8 mouse cellular contexts compared by ENCODE assay signal in the genomic region with DNA sequence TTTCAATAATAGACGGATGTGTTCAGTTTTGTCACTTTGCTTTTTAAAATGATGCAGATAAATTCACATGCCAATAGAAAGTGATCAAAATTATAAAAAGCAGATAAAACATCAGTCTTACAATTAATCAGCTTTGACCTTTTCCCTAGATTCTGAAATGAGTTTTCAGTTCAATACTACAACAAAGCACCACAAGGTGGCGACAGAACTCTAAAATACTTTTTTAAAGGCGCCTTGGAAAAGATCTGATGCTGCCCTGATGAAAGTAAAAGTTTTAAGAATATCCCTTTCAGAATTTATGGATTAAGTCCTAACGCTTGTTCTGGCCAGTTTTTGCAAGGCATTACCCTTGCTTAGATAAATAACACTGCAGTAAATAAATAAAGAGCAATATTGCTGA. TPM values are rescaled to one million over a fixed set of nuclear protein-coding genes. Genes with fewer than 3 reads are reported as not detected.
DNase-seq lines count a peak whose midpoint lies in the region; ATAC-seq and TF ChIP-seq lines count a peak whose summit lies in the region.

No protein-coding gene starts in this region.

- peak; percentile 22; the same call in 1 of the 2 replicates for TF ChIP-seq CTCF in brain, embryonic 14.5 days (IDR thresholded peaks at IDR 0.05; ENCODE audit: borderline replicate concordance, extremely low read depth, insufficient read depth, insufficient read length)
- peak; percentile 81 for TF ChIP-seq CTCF in stomach, postnatal 0 days (IDR thresholded peaks at IDR 0.05; ENCODE audit: low read depth)

- no peaks in the 10 kb centered on the region for H3K4me1 ChIP-seq in hindbrain, embryonic 10.5 days (replicated peaks)
- no peaks in the 10 kb centered on the region for H3K4me1 ChIP-seq in hindbrain, embryonic 16.5 days (ENCODE audit: control insufficient read depth, insufficient read depth, low read depth, low read length)
- H3K4me1 ChIP-seq in stomach, postnatal 0 days (replicated peaks; ENCODE audit: control insufficient read depth, insufficient read depth), result no peaks in the 10 kb centered on the region

- TF ChIP-seq POLR2A in brain, embryonic 14.5 days (IDR thresholded peaks at IDR 0.05; ENCODE audit: borderline replicate concordance, extremely low read depth, insufficient read depth, insufficient read length, poor library complexity, severe bottlenecking), result no peak

- H3K9me3 ChIP-seq in hindbrain, embryonic 10.5 days, result no peaks in the 10 kb centered on the region
- no peaks in the 10 kb centered on the region for H3K9me3 ChIP-seq in hindbrain, embryonic 16.5 days (ENCODE audit: control insufficient read depth, low read length)
- no peaks in the 10 kb centered on the region for H3K9me3 ChIP-seq in stomach, postnatal 0 days (ENCODE audit: control insufficient read depth, low read length)

- no peak for DNase-seq in hindbrain, embryonic 10.5 days (ENCODE audit: low spot score)
- DNase-seq in CD8-positive naive resting alpha-beta T cell, adult 2 months (ENCODE audit: low read depth in 2 of 2, low spot score in 2 of 2), result peak; percentile 36 to 52
- peak; percentile 70 for DNase-seq in brain, embryonic 14.5 days (ENCODE audit: low read depth)
- peak; percentile 48 for DNase-seq in gastrocnemius, postnatal 10 days
- DNase-seq in kidney, postnatal 36 days, result peak; percentile 58 to 81
- peak; percentile 40 for DNase-seq in stomach, postnatal 0 days (ENCODE audit: low spot score)

- 0 out of 2 replicates have a peak overlapping the region, but pooled peaks have one; percentile 10 for H3K4me3 ChIP-seq in hindbrain, embryonic 10.5 days
- H3K4me3 ChIP-seq in hindbrain, embryonic 16.5 days (ENCODE audit: low read length), result no peak overlapping the region
- H3K4me3 ChIP-seq in stomach, postnatal 0 days (ENCODE audit: low read depth, low read length), result no peak overlapping the region

- H3K4me2 ChIP-seq in hindbrain, embryonic 16.5 days (ENCODE audit: low read length), result no peak overlapping the region
- H3K4me2 ChIP-seq in stomach, postnatal 0 days (replicated peaks; ENCODE audit: low read depth), result no peak overlapping the region

- no peak overlapping the region for H3K9ac ChIP-seq in hindbrain, embryonic 16.5 days (ENCODE audit: low read depth, low read length)
- no peak overlapping the region for H3K9ac ChIP-seq in stomach, postnatal 0 days (ENCODE audit: low read length)

- no peaks in the 10 kb centered on the region for H3K36me3 ChIP-seq in hindbrain, embryonic 10.5 days
- no peaks in the 10 kb centered on the region for H3K36me3 ChIP-seq in hindbrain, embryonic 16.5 days (ENCODE audit: control insufficient read depth, insufficient read depth, low read length)
- H3K36me3 ChIP-seq in stomach, postnatal 0 days (ENCODE audit: control insufficient read depth, insufficient read depth, low read length), result no peaks in the 10 kb centered on the region

- TF ChIP-seq EP300 in stomach, postnatal 0 days (optimal IDR thresholded peaks at IDR 0.05), result no peak

- H3K27ac ChIP-seq in hindbrain, embryonic 10.5 days, result no peak overlapping the region; the same call in 1 of the 2 replicates
- H3K27ac ChIP-seq in hindbrain, embryonic 16.5 days (ENCODE audit: low read depth, low read length), result no peak overlapping the region
- H3K27ac ChIP-seq in stomach, postnatal 0 days (replicated peaks), result no peak overlapping the region

- 1% methylated on average over 4 of the region's 4 CpGs for WGBS in hindbrain, embryonic 10.5 days
- WGBS in hindbrain, embryonic 16.5 days, result 2% methylated on average over 4 of the region's 4 CpGs
- 5% methylated on average over 4 of the region's 4 CpGs for WGBS in stomach, postnatal 0 days

- no peaks in the 10 kb centered on the region for H3K27me3 ChIP-seq in hindbrain, embryonic 10.5 days (ENCODE audit: insufficient read depth, poor library complexity, severe bottlenecking)
- no peaks in the 10 kb centered on the region for H3K27me3 ChIP-seq in hindbrain, embryonic 16.5 days (replicated peaks; ENCODE audit: control insufficient read depth, insufficient read depth, low read length)
- no peaks in the 10 kb centered on the region for H3K27me3 ChIP-seq in stomach, postnatal 0 days (ENCODE audit: control insufficient read depth, insufficient read depth, low read length)

- no peak for ATAC-seq in hindbrain, embryonic 16.5 days
- peak; percentile 69 for ATAC-seq in megakaryocyte progenitor cell, adult 5-6 weeks (replicated peaks; ENCODE audit: poor library complexity)
- no peak for ATAC-seq in stomach, postnatal 0 days (ENCODE audit: low FRiP score, low TSS enrichment)

RNA-seq across cellular contexts. Expression of gene Zfp638, which starts 12.9 kb away (rescaled TPM):
- 51.3 and 73.4 TPM in 2 replicates for polyA plus RNA-seq in hindbrain, embryonic 10.5 days (2016; fragmentation: Nextera tagmentation; extraction: Ambion mirVana)
- polyA plus RNA-seq in hindbrain, embryonic 16.5 days (2015; fragmentation: Nextera tagmentation; extraction: Ambion mirVana), result 58.2 and 61.9 TPM in 2 replicates
- 62.6 and 75.9 TPM in 2 replicates for polyA plus RNA-seq in brain, embryonic 14.5 days (2012; rRNA removed)
- 10 to 100 TPM; 40.3 to 62.3 TPM for total RNA-seq in gastrocnemius, postnatal 10 days (2021)
- total RNA-seq in megakaryocyte progenitor cell, adult 5-6 weeks (2015), result 142 and 181 TPM in 2 replicates
- 114 and 156 TPM in 2 replicates for total RNA-seq in megakaryocyte progenitor cell, adult 5-6 weeks (2017)
- polyA plus RNA-seq in stomach, postnatal 0 days (2015; fragmentation: Nextera tagmentation; extraction: Ambion mirVana), result 19.9 and 21.1 TPM in 2 replicates

RNA-seq across cellular contexts. Expression of gene Paip2b, which starts 48.3 kb away (rescaled TPM):
- polyA plus RNA-seq in hindbrain, embryonic 10.5 days (2016; fragmentation: Nextera tagmentation; extraction: Ambion mirVana), result 13.2 and 18.0 TPM in 2 replicates
- 25.2 and 27.3 TPM in 2 replicates for polyA plus RNA-seq in hindbrain, embryonic 16.5 days (2015; fragmentation: Nextera tagmentation; extraction: Ambion mirVana)
- polyA plus RNA-seq in brain, embryonic 14.5 days (2012; rRNA removed), result 49.4 and 50.8 TPM in 2 replicates
- total RNA-seq in gastrocnemius, postnatal 10 days (2021), result 10 to 100 TPM; 30.5 to 36.5 TPM
- total RNA-seq in megakaryocyte progenitor cell, adult 5-6 weeks (2015), result 5.8 and 8.7 TPM in 2 replicates
- 12.7 and 14.1 TPM in 2 replicates for total RNA-seq in megakaryocyte progenitor cell, adult 5-6 weeks (2017)
- 7.1 and 9.1 TPM in 2 replicates for polyA plus RNA-seq in stomach, postnatal 0 days (2015; fragmentation: Nextera tagmentation; extraction: Ambion mirVana)
